Mouse (Mus musculus) CD4-positive naive resting alpha-beta T cell, adult 76 days (primary cell): ENCODE data around the gene Chd8. TPM values are rescaled to one million over a fixed set of nuclear protein-coding genes. Genes with fewer than 3 reads are reported as not detected.

Experiments
- total RNA-seq: library from RNA; stranded (reverse); gene quantifications from one replicate; pipeline ENCODE4 v1.2.4, GENCODE M21; 2023

Chd8 gene
- total RNA-seq, result 241 TPM

GRCm38 (mm10) chr14:52257484-52258213, at the start of gene Chd8:
Gene Chd8, minus strand, starts transcription at chr14:52257780.

GRCm38 (mm10) chr14:52304644-52305271, 47.2 kb upstream of the Chd8 start, which contains the start of gene Mettl3:
Gene Mettl3, minus strand, starts transcription at chr14:52305128.

DNA sequence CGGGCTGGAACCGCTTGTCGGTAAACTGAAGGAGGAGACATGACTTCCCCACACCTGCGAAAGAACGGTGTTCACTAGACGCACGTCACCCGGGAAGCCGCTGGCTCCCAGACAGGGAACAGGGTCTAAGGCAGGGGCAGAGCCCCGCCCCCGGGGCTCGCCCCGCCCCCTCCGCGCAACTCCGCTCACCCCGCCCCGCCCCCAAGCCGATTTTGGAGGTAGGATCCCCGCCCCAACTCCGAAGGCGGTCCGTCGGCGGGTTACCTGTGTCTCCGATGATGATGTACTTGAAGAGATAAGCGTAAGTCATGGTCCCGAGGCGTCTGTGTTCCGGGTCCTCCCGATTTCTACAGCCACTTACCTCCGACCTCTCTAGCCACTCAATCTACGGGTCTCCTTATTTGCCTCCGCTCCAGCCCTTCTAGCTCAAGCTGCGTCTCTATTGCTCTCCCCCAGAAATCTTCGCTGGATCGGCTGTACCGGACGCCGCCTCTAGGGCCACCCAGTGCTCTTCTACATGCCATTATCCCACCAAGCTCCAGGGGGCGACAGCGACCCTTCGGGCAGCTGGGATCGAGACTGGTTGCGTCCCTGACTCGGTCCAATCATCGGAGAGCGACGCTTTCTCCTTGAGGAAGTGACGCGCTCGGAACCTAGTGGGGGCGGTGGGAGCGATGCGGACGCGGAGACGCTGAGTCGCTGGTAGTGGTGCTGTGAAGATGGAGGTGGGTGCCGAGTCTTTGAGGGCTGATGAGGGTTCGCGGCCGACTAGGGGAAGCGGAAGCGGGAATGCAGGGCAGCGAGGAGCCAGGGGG, 21.6 kb upstream of the Chd8 start, which contains the start of the genes Tox4 and Rab2b:
Gene Tox4, plus strand, starts transcription at position 215 of the 815 bp plus-strand sequence.
Gene Rab2b, minus strand, starts transcription at position 614 of the 815 bp plus-strand sequence.

DNA sequence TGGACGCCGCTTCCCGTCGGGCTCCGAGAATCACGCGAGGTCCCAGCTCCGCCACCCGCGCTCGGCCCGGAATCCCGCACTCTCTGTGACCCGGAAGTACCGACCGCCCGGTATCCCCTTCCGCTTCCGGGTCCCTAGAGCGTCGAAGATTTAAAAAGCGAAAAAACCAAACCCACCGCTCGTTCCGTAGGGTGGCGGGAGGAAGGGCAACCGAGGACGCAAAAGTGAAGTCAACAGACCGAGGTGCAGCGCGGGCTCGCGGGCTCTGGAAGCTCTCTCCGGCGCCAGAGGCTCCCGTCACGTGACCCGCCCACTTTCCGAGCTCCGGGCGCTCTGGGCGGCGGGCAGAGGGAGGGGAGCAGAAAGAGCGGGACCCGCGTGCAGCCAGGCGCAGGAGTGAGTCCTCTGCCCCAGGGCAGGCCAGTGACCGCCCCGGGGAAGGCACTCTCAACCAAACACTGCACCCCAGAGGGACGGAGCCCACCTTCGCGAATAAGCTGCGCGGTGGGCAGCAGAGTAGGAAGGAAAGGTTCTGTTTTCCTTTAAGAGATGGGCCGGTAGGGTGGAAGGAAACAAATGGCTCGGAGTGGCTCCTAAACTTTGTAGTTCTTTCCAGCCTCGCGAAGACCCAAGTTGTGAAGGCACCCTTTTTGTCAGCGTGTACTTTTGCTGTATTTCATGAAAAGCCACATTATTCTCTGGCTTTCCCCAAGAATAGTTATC, 60.3 kb downstream of the Chd8 start, which contains the start of gene Supt16:
Gene Supt16, minus strand, starts transcription at position 261 of the 723 bp plus-strand sequence.

Other genes with a start within 250 kb of the Chd8 start
- gene Tmem253, start 242.1 kb downstream of the Chd8 start, total RNA-seq, result not detected
- gene Zfp219, start 237.0 kb downstream of the Chd8 start, total RNA-seq, result 12.9 TPM
- gene Olfr221, start 215.3 kb downstream of the Chd8 start, total RNA-seq, result not detected
- gene Hnrnpc, start 153.8 kb downstream of the Chd8 start, total RNA-seq, result 508 TPM
- gene Rpgrip1, start 147.1 kb downstream of the Chd8 start, total RNA-seq, result 16.8 TPM
- 67.1 TPM for gene Supt16, start 60.4 kb downstream of the Chd8 start, total RNA-seq
- gene Tox4, start 21.4 kb upstream of the Chd8 start, total RNA-seq, result 112 TPM
- 16.2 TPM for gene Rab2b, start 21.8 kb upstream of the Chd8 start, total RNA-seq
- 67.4 TPM for gene Mettl3, start 47.3 kb upstream of the Chd8 start, total RNA-seq
- gene Sall2, start 71.0 kb upstream of the Chd8 start, total RNA-seq, result 3.6 TPM
- not detected for gene Olfr1513, start 98.6 kb upstream of the Chd8 start, total RNA-seq
- not detected for gene Olfr1512, start 121.4 kb upstream of the Chd8 start, total RNA-seq
- gene Olfr1511, start 139.6 kb upstream of the Chd8 start, total RNA-seq, result not detected
- not detected for gene Olfr1510, start 156.6 kb upstream of the Chd8 start, total RNA-seq
- gene Olfr1509, start 185.2 kb upstream of the Chd8 start, total RNA-seq, result not detected
- gene Olfr1508, start 209.7 kb upstream of the Chd8 start, total RNA-seq, result not detected
- not detected for gene Olfr1507, start 238.0 kb upstream of the Chd8 start, total RNA-seq